Mouse (Mus musculus): ENCODE results near the gene Mrpl44. TPM values are rescaled to one million over a fixed set of nuclear protein-coding genes. Genes with fewer than 3 reads are reported as not detected.

Gene Mrpl44
- 53.1 and 58.9 TPM in 2 replicates for polyA plus RNA-seq (2016; fragmentation: Nextera tagmentation; extraction: Ambion mirVana)

GRCm38 (mm10) chr1:79775927-79776458, at the start of gene Mrpl44, which contains the start of gene Wdfy1:
Gene Mrpl44, plus strand, starts transcription at chr1:79776018.
Gene Wdfy1, minus strand, starts transcription at chr1:79776143.
- H3K27ac ChIP-seq: peak within 1 kb of the TSS; percentile 96
- H3K36me3 ChIP-seq: peaks cover 33% of the 10 kb centered on the region
- peak; percentile 99 for DNase-seq (ENCODE audit: low spot score)
- H3K27me3 ChIP-seq (ENCODE audit: insufficient read depth, poor library complexity, severe bottlenecking): no peaks in the 10 kb centered on the region
- no peaks in the 10 kb centered on the region for H3K9me3 ChIP-seq
- peak within 1 kb of the TSS; percentile 93 for H3K4me3 ChIP-seq
- H3K4me1 ChIP-seq: 0 out of 2 replicates have a peak, but pooled peaks cover 2% of the 10 kb centered on the region
- under 1% methylated on average over 38 of the region's 38 CpGs for WGBS

GRCm38 (mm10) chr1:79734794-79735193, 41.0 kb upstream of the Mrpl44 start:
- no peaks in the 10 kb centered on the region for H3K4me1 ChIP-seq
- H3K9me3 ChIP-seq: no peaks in the 10 kb centered on the region
- no peak overlapping the region for H3K27ac ChIP-seq
- H3K36me3 ChIP-seq: peaks cover 9% of the 10 kb centered on the region
- no peaks in the 10 kb centered on the region for H3K27me3 ChIP-seq (ENCODE audit: insufficient read depth, poor library complexity, severe bottlenecking)
- H3K4me3 ChIP-seq: no peak overlapping the region
- DNase-seq (ENCODE audit: low spot score): no peak
- WGBS: 82% methylated on average over 5 of the region's 5 CpGs

- Histone ChIP-seq H3K4me3 (no peak overlapping the region), H3K36me3 (peaks cover 9% of the 10 kb centered on the region), H3K4me1 (no peaks in the 10 kb centered on the region), H3K9me3 (no peaks in the 10 kb centered on the region), H3K27ac (no peak overlapping the region), H3K27me3 (ENCODE audit: insufficient read depth, poor library complexity, severe bottlenecking) (no peaks in the 10 kb centered on the region)
- 90% methylated on average over 3 of the region's 3 CpGs for WGBS
- DNase-seq (ENCODE audit: low spot score): no peak
These were observed 39.4 kb upstream of the Mrpl44 start for GRCm38 (mm10) chr1:79736408-79736807.

GRCm38 (mm10) chr1:79739726-79740125, 36.1 kb upstream of the Mrpl44 start:
- DNase-seq (ENCODE audit: low spot score): no peak
- Histone ChIP-seq H3K27me3 (ENCODE audit: insufficient read depth, poor library complexity, severe bottlenecking) (no peaks in the 10 kb centered on the region), H3K4me1 (no peaks in the 10 kb centered on the region), H3K4me3 (no peak overlapping the region), H3K36me3 (peaks cover 6% of the 10 kb centered on the region; the same call in 1 of the 2 replicates), H3K27ac (no peak overlapping the region), H3K9me3 (no peaks in the 10 kb centered on the region)
- 94% methylated on average over 2 of the region's 2 CpGs for WGBS

- no peak for DNase-seq (ENCODE audit: low spot score)
- H3K4me1 ChIP-seq: peaks cover 1% of the 10 kb centered on the region; the same call in 1 of the 2 replicates
- H3K27me3 ChIP-seq (ENCODE audit: insufficient read depth, poor library complexity, severe bottlenecking): no peaks in the 10 kb centered on the region
- H3K27ac ChIP-seq: no peak overlapping the region; the same call in 1 of the 2 replicates
- peaks cover 6% of the 10 kb centered on the region; the same call in 1 of the 2 replicates for H3K36me3 ChIP-seq
- no peaks in the 10 kb centered on the region for H3K9me3 ChIP-seq
- H3K4me3 ChIP-seq: no peak overlapping the region
- WGBS: 72% methylated on average over 4 of the region's 4 CpGs
These were observed 34.8 kb upstream of the Mrpl44 start for GRCm38 (mm10) chr1:79741002-79741401.

- H3K27ac ChIP-seq: no peak overlapping the region
- WGBS: 92% methylated on average over 7 of the region's 7 CpGs
- H3K27me3 ChIP-seq (ENCODE audit: insufficient read depth, poor library complexity, severe bottlenecking): no peaks in the 10 kb centered on the region
- no peaks in the 10 kb centered on the region for H3K9me3 ChIP-seq
- H3K4me1 ChIP-seq: peaks cover 4% of the 10 kb centered on the region; the same call in 1 of the 2 replicates
- no peak for DNase-seq (ENCODE audit: low spot score)
- peaks cover 2% of the 10 kb centered on the region; the same call in 1 of the 2 replicates for H3K36me3 ChIP-seq
- H3K4me3 ChIP-seq: no peak overlapping the region
These were observed 32.9 kb upstream of the Mrpl44 start for GRCm38 (mm10) chr1:79742949-79743348.

GRCm38 (mm10) chr1:79743385-79743784, 32.4 kb upstream of the Mrpl44 start:
- Histone ChIP-seq H3K27ac (no peak overlapping the region), H3K9me3 (no peaks in the 10 kb centered on the region), H3K4me3 (no peak overlapping the region), H3K36me3 (no peaks in the 10 kb centered on the region), H3K4me1 (peaks cover 4% of the 10 kb centered on the region; the same call in 1 of the 2 replicates), H3K27me3 (ENCODE audit: insufficient read depth, poor library complexity, severe bottlenecking) (no peaks in the 10 kb centered on the region)
- 95% methylated on average over 1 of the region's 1 CpGs for WGBS
- no peak for DNase-seq (ENCODE audit: low spot score)

GRCm38 (mm10) chr1:79746056-79746455, 29.8 kb upstream of the Mrpl44 start:
- no peak overlapping the region for H3K27ac ChIP-seq
- peaks cover 14% of the 10 kb centered on the region; the same call in 1 of the 2 replicates for H3K4me1 ChIP-seq
- no peak overlapping the region for H3K4me3 ChIP-seq
- H3K9me3 ChIP-seq: no peaks in the 10 kb centered on the region
- no peaks in the 10 kb centered on the region for H3K27me3 ChIP-seq (ENCODE audit: insufficient read depth, poor library complexity, severe bottlenecking)
- no peak for DNase-seq (ENCODE audit: low spot score)
- H3K36me3 ChIP-seq: no peaks in the 10 kb centered on the region
- WGBS: 65% methylated on average over 4 of the region's 4 CpGs

- H3K4me1 ChIP-seq: peaks cover 31% of the 10 kb centered on the region
- H3K36me3 ChIP-seq: no peaks in the 10 kb centered on the region
- H3K9me3 ChIP-seq: no peaks in the 10 kb centered on the region
- no peaks in the 10 kb centered on the region for H3K27me3 ChIP-seq (ENCODE audit: insufficient read depth, poor library complexity, severe bottlenecking)
- H3K27ac ChIP-seq: 0 out of 2 replicates have a peak overlapping the region, but pooled peaks have one; percentile 29
- no peak for DNase-seq (ENCODE audit: low spot score)
- 60% methylated on average over 5 of the region's 5 CpGs for WGBS
- H3K4me3 ChIP-seq: no peak overlapping the region
These were observed 24.6 kb upstream of the Mrpl44 start for GRCm38 (mm10) chr1:79751186-79751585.

GRCm38 (mm10) chr1:79752015-79752695, 23.7 kb upstream of the Mrpl44 start:
- DNase-seq (ENCODE audit: low spot score): no peak
- H3K9me3 ChIP-seq: no peaks in the 10 kb centered on the region
- H3K27ac ChIP-seq: no peak overlapping the region
- H3K4me3 ChIP-seq: no peak overlapping the region
- H3K27me3 ChIP-seq (ENCODE audit: insufficient read depth, poor library complexity, severe bottlenecking): no peaks in the 10 kb centered on the region
- no peaks in the 10 kb centered on the region for H3K36me3 ChIP-seq
- H3K4me1 ChIP-seq: peaks cover 35% of the 10 kb centered on the region
- WGBS: 66% methylated on average over 7 of the region's 7 CpGs

- no peaks in the 10 kb centered on the region for H3K36me3 ChIP-seq
- H3K4me1 ChIP-seq: peaks cover 40% of the 10 kb centered on the region
- H3K27me3 ChIP-seq (ENCODE audit: insufficient read depth, poor library complexity, severe bottlenecking): no peaks in the 10 kb centered on the region
- 82% methylated on average over 4 of the region's 4 CpGs for WGBS
- H3K27ac ChIP-seq: no peak overlapping the region
- H3K4me3 ChIP-seq: no peak overlapping the region
- H3K9me3 ChIP-seq: no peaks in the 10 kb centered on the region
- DNase-seq (ENCODE audit: low spot score): no peak
These were observed 23.0 kb upstream of the Mrpl44 start for GRCm38 (mm10) chr1:79752714-79753340.

- H3K36me3 ChIP-seq: no peaks in the 10 kb centered on the region
- no peaks in the 10 kb centered on the region for H3K9me3 ChIP-seq
- peaks cover 40% of the 10 kb centered on the region for H3K4me1 ChIP-seq
- H3K4me3 ChIP-seq: no peak overlapping the region
- DNase-seq (ENCODE audit: low spot score): no peak
- no peak overlapping the region for H3K27ac ChIP-seq
- no peaks in the 10 kb centered on the region for H3K27me3 ChIP-seq (ENCODE audit: insufficient read depth, poor library complexity, severe bottlenecking)
- WGBS: 86% methylated on average over 3 of the region's 3 CpGs
These were observed 22.4 kb upstream of the Mrpl44 start for GRCm38 (mm10) chr1:79753456-79753855.

GRCm38 (mm10) chr1:79754936-79755335, 20.9 kb upstream of the Mrpl44 start:
- 89% methylated on average over 3 of the region's 3 CpGs for WGBS
- DNase-seq (ENCODE audit: low spot score): no peak
- H3K9me3 ChIP-seq: no peaks in the 10 kb centered on the region
- H3K4me3 ChIP-seq: no peak overlapping the region
- no peak overlapping the region for H3K27ac ChIP-seq
- peaks cover 30% of the 10 kb centered on the region for H3K4me1 ChIP-seq
- H3K36me3 ChIP-seq: no peaks in the 10 kb centered on the region
- H3K27me3 ChIP-seq (ENCODE audit: insufficient read depth, poor library complexity, severe bottlenecking): no peaks in the 10 kb centered on the region
